Mouse (Mus musculus) myocyte (in vitro differentiated cells): ENCODE data around the gene Chek2. TPM values are rescaled to one million over a fixed set of nuclear protein-coding genes. Genes with fewer than 3 reads are reported as not detected.

ENCODE experiments used
- H3K27me3 ChIP-seq: one replicate; pipeline ENCODE4 v1.6.1; 2011; ENCODE audit not compliant: control insufficient read depth, insufficient read depth, insufficient read length
- H3K36me3 ChIP-seq: one replicate; pipeline ENCODE4 v1.6.1; 2011; ENCODE audit not compliant: control insufficient read depth, insufficient read depth
- H3K4me2 ChIP-seq: one replicate; pipeline ENCODE4 v1.6.1; 2011; ENCODE audit warnings: low read depth, control low read depth
- H3K4me3 ChIP-seq: one replicate; pipeline ENCODE4 v1.5.1; 2011; ENCODE audit warnings: mild to moderate bottlenecking, control low read depth, moderate library complexity
- H3K79me2 ChIP-seq: one replicate; pipeline ENCODE4 v1.6.1; 2011; ENCODE audit not compliant: control insufficient read depth, insufficient read depth
- H3ac ChIP-seq: one replicate; pipeline ENCODE4 v1.6.1; 2011; ENCODE audit not compliant: control insufficient read depth, insufficient read length
- CEBPB ChIP-seq: IDR thresholded peaks from 2 replicates; pipeline ENCODE4 v1.6.1; 2011; ENCODE audit warnings: mild to moderate bottlenecking, moderate library complexity; ENCODE audit not compliant: poor library complexity, insufficient read depth, severe bottlenecking
- E2F4 ChIP-seq: IDR thresholded peaks from one replicate; pipeline ENCODE4 v1.6.1; 2011; ENCODE audit warnings: mild to moderate bottlenecking, control low read depth, moderate library complexity; ENCODE audit not compliant: insufficient read depth
- MAX ChIP-seq: IDR thresholded peaks from one replicate; pipeline ENCODE4 v1.6.1; 2011; ENCODE audit warnings: low read depth, mild to moderate bottlenecking, control low read depth
- MYOD1 ChIP-seq, 3 experiments: IDR thresholded peaks; one replicate each; pipeline ENCODE4 v1.6.1; 2011; ENCODE audit warnings: control low read depth in 2 of 3, low read depth in 2 of 3, mild to moderate bottlenecking in 2 of 3, moderate library complexity in 1 of 3; ENCODE audit not compliant: insufficient read length in 2 of 3, control insufficient read depth in 1 of 3
- MYOG ChIP-seq, 3 experiments: IDR thresholded peaks; one replicate each; pipeline ENCODE4 v1.6.1; 2011; ENCODE audit warnings: control low read depth in 2 of 3, low read depth in 2 of 3, mild to moderate bottlenecking in 2 of 3; ENCODE audit not compliant: insufficient read length in 2 of 3, control insufficient read depth in 1 of 3, insufficient read depth in 1 of 3
- POLR2A ChIP-seq: IDR thresholded peaks from one replicate; pipeline ENCODE4 v1.6.1; 2011; ENCODE audit warnings: low read depth, mild to moderate bottlenecking, control low read depth, moderate library complexity; ENCODE audit not compliant: insufficient read length
- POLR2AphosphoS2 ChIP-seq: IDR thresholded peaks from one replicate; pipeline ENCODE4 v1.6.1; 2011; ENCODE audit warnings: low read depth, control low read depth; ENCODE audit not compliant: insufficient read length
- REST ChIP-seq: IDR thresholded peaks from one replicate; pipeline ENCODE4 v1.6.1; 2011; ENCODE audit warnings: mild to moderate bottlenecking, control low read depth, moderate library complexity; ENCODE audit not compliant: insufficient read depth, insufficient read length
- SRF ChIP-seq: IDR thresholded peaks from one replicate; pipeline ENCODE4 v1.6.1; 2011; ENCODE audit warnings: low read depth; ENCODE audit not compliant: control insufficient read depth, insufficient read length
- TCF12 ChIP-seq: IDR thresholded peaks from one replicate; pipeline ENCODE4 v1.6.1; 2011; ENCODE audit warnings: mild to moderate bottlenecking, control low read depth; ENCODE audit not compliant: poor library complexity, insufficient read depth, severe bottlenecking
- TCF3 ChIP-seq: IDR thresholded peaks from one replicate; pipeline ENCODE4 v1.6.1; 2011; ENCODE audit warnings: low read depth, control low read depth; ENCODE audit not compliant: insufficient read length
- USF1 ChIP-seq: IDR thresholded peaks from one replicate; pipeline ENCODE4 v1.6.1; 2011; ENCODE audit warnings: low read depth, mild to moderate bottlenecking, control low read depth, moderate library complexity
- polyA plus RNA-seq: library from polyadenylated mRNA; unstranded; fragments of >200 nt; fragmentation: generic; extraction: Trizol; gene quantifications from one replicate; pipeline ENCODE4 v1.2.1, GENCODE M21; 2012; ENCODE audit warnings: missing spikeins

Chek2 gene
- 6.2 TPM for polyA plus RNA-seq

GRCm38 (mm10) chr5:110839678-110840365 lies at the start of gene Chek2, which contains the start of gene Hscb:
Chek2 (plus strand) TSS chr5:110839979.
Hscb (minus strand) TSS chr5:110839777.
- Histone ChIP-seq H3K27me3 (no peaks in the 10 kb centered on the region), H3K4me3 (peak within 1 kb of the TSS; percentile 43), H3K4me2 (peak within 1 kb of the TSS; percentile 84), H3ac (peak within 1 kb of the TSS; percentile 39), H3K79me2 (no peaks in the 10 kb centered on the region), H3K36me3 (no peaks in the 10 kb centered on the region)
- TF ChIP-seq USF1 (no peak), MYOG (IDR thresholded peaks at IDR 0.05; ENCODE audit: control insufficient read depth in 1 of 3, insufficient read depth in 1 of 3, insufficient read length in 2 of 3, low read depth in 2 of 3) (peak in 1 of 3 experiments; percentile 6), TCF3 (no peak), CEBPB (no peak), POLR2AphosphoS2 (peak; percentile 86), REST (no peak), POLR2A (peak; percentile 80), SRF (no peak), TCF12 (no peak), MAX (no peak), MYOD1 (IDR thresholded peaks at IDR 0.05; ENCODE audit: control insufficient read depth in 1 of 3, insufficient read length in 2 of 3, low read depth in 2 of 3) (no peak), E2F4 (peak; percentile 83)

GRCm38 (mm10) chr5:110794363-110794762 lies 45.4 kb upstream of the Chek2 start:
- H3K4me2 ChIP-seq: no peak overlapping the region
- H3ac ChIP-seq: no peak overlapping the region
- no peaks in the 10 kb centered on the region for H3K79me2 ChIP-seq
- H3K36me3 ChIP-seq: peaks cover 25% of the 10 kb centered on the region
- no peak overlapping the region for H3K4me3 ChIP-seq
- TF ChIP-seq MYOG (IDR thresholded peaks at IDR 0.05; ENCODE audit: control insufficient read depth in 1 of 3, insufficient read depth in 1 of 3, insufficient read length in 2 of 3, low read depth in 2 of 3) (no peak), TCF3 (no peak), REST (no peak), USF1 (no peak), SRF (no peak), MYOD1 (IDR thresholded peaks at IDR 0.05; ENCODE audit: control insufficient read depth in 1 of 3, insufficient read length in 2 of 3, low read depth in 2 of 3) (no peak), POLR2AphosphoS2 (no peak), CEBPB (no peak), TCF12 (no peak), E2F4 (no peak), MAX (no peak), POLR2A (no peak)
- H3K27me3 ChIP-seq: no peaks in the 10 kb centered on the region

GRCm38 (mm10) chr5:110797696-110798095 lies 42.1 kb upstream of the Chek2 start:
- no peak overlapping the region for H3ac ChIP-seq
- peak in 1 of 3 experiments; percentile 45 for TF ChIP-seq MYOD1 (IDR thresholded peaks at IDR 0.05; ENCODE audit: control insufficient read depth in 1 of 3, insufficient read length in 2 of 3, low read depth in 2 of 3)
- no peak for TF ChIP-seq POLR2A
- TF ChIP-seq USF1: no peak
- TF ChIP-seq TCF12: no peak
- TF ChIP-seq SRF: no peak
- H3K4me3 ChIP-seq: no peak overlapping the region
- H3K4me2 ChIP-seq: no peak overlapping the region
- H3K79me2 ChIP-seq: no peaks in the 10 kb centered on the region
- no peaks in the 10 kb centered on the region for H3K27me3 ChIP-seq
- H3K36me3 ChIP-seq: peaks cover 19% of the 10 kb centered on the region

- Histone ChIP-seq H3K4me2 (peak overlapping the region; percentile 44), H3K27me3 (no peaks in the 10 kb centered on the region), H3ac (no peak overlapping the region), H3K79me2 (peaks cover 10% of the 10 kb centered on the region), H3K4me3 (no peak overlapping the region), H3K36me3 (peaks cover 10% of the 10 kb centered on the region)
- TF ChIP-seq POLR2A (no peak), MYOD1 (IDR thresholded peaks at IDR 0.05; ENCODE audit: control insufficient read depth in 1 of 3, insufficient read length in 2 of 3, low read depth in 2 of 3) (no peak), REST (no peak), TCF12 (no peak), SRF (no peak), MAX (no peak)
These were observed 38.6 kb upstream of the Chek2 start for GRCm38 (mm10) chr5:110801036-110801624.

- Histone ChIP-seq H3ac (no peak overlapping the region), H3K4me3 (no peak overlapping the region), H3K36me3 (no peaks in the 10 kb centered on the region), H3K79me2 (peaks cover 16% of the 10 kb centered on the region), H3K27me3 (no peaks in the 10 kb centered on the region), H3K4me2 (peak overlapping the region; percentile 44)
- TF ChIP-seq SRF: no peak
- TF ChIP-seq MYOD1 (IDR thresholded peaks at IDR 0.05; ENCODE audit: control insufficient read depth in 1 of 3, insufficient read length in 2 of 3, low read depth in 2 of 3): peak in 2 of 3 experiments; percentile 7 to 40
- no peak for TF ChIP-seq POLR2AphosphoS2
- no peak for TF ChIP-seq CEBPB
- peak in 1 of 3 experiments; percentile 46 for TF ChIP-seq MYOG (IDR thresholded peaks at IDR 0.05; ENCODE audit: control insufficient read depth in 1 of 3, insufficient read depth in 1 of 3, insufficient read length in 2 of 3, low read depth in 2 of 3)
- TF ChIP-seq MAX: no peak
These were observed 37.6 kb upstream of the Chek2 start for GRCm38 (mm10) chr5:110802186-110802585.
